Mouse (Mus musculus): ENCODE data around the gene Lhx6. TPM values are rescaled to one million over a fixed set of nuclear protein-coding genes. Genes with fewer than 3 reads are reported as not detected.

Lhx6 gene
- polyA plus RNA-seq, 1 experiment from 2014 or later: 5.3 TPM

DNA sequence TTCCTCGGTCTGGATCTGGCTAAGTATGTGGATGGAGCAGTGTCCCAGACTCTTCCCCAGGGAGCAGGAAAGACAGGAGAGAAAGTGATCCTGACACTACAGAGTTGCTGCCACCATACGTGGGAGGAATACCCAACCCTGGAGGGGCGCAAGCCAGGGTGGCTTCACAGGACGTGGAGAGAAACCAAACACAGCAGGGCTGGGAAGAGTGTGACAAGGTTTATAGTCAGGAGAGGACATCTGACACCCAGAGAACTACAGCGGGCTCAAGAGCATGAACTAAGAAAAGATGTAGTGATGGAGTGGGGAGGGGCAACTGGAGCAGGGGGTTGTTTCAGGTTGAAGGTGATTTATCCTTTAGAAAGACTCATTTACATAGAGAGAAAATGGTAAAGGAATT is 43.8 kb downstream of the Lhx6 start:
- Histone ChIP-seq H3K9me3 (ENCODE audit: control insufficient read depth, low read length) (no peaks in the 10 kb centered on the region), H3K4me1 (ENCODE audit: control insufficient read depth, insufficient read depth, low read length) (no peaks in the 10 kb centered on the region), H3K4me3 (ENCODE audit: low read depth, low read length) (no peak overlapping the region), H3K36me3 (ENCODE audit: control insufficient read depth, insufficient read depth, low read length) (no peaks in the 10 kb centered on the region), H3K27ac (replicated peaks; ENCODE audit: low read depth, low read length) (no peak overlapping the region), H3K9ac (ENCODE audit: low read depth, low read length) (no peak overlapping the region), H3K4me2 (ENCODE audit: low read depth, low read length) (no peak overlapping the region), H3K27me3 (replicated peaks; ENCODE audit: control insufficient read depth, insufficient read depth, low read length) (no peaks in the 10 kb centered on the region)
- WGBS: 58% methylated on average over 5 of the region's 5 CpGs
- ATAC-seq (ENCODE audit: low read depth) (no peak), DNase-seq (ENCODE audit: low spot score) (no peak)

GRCm38 (mm10) chr2:36056248-36056647 is 49.0 kb downstream of the Lhx6 start:
- Histone ChIP-seq H3K4me1 (ENCODE audit: control insufficient read depth, insufficient read depth, low read length) (no peaks in the 10 kb centered on the region), H3K9ac (ENCODE audit: low read depth, low read length) (no peak overlapping the region), H3K27ac (replicated peaks; ENCODE audit: low read depth, low read length) (no peak overlapping the region), H3K4me3 (ENCODE audit: low read depth, low read length) (no peak overlapping the region), H3K36me3 (ENCODE audit: control insufficient read depth, insufficient read depth, low read length) (no peaks in the 10 kb centered on the region), H3K9me3 (ENCODE audit: control insufficient read depth, low read length) (no peaks in the 10 kb centered on the region), H3K4me2 (ENCODE audit: low read depth, low read length) (no peak overlapping the region), H3K27me3 (replicated peaks; ENCODE audit: control insufficient read depth, insufficient read depth, low read length) (no peaks in the 10 kb centered on the region)
- WGBS: 21% methylated on average over 3 of the region's 3 CpGs
- peak; percentile 85 for ATAC-seq (ENCODE audit: low read depth)
- peak; percentile 90 for DNase-seq (ENCODE audit: low spot score)

DNA sequence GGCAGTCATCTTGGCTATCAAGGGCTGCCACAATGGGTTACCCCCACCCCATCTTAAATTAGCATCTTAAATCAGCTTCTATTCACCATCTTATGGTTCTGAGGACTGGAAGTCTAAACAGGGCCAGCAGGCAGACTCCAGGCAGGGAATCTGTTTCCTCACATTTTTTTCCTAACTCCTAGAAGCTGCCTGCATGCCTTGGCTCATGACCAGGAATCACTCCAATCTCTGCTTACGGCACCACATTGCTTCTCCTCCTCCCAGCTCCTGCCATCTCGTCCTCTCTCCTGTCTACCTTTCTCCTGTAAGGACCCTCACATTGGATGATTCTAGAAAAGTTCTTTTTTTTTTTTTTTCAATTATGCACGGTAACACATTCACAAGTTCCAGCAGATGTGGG is 52.0 kb downstream of the Lhx6 start:
- Histone ChIP-seq H3K4me3 (ENCODE audit: low read depth, low read length) (no peak overlapping the region), H3K36me3 (ENCODE audit: control insufficient read depth, insufficient read depth, low read length) (no peaks in the 10 kb centered on the region), H3K27me3 (replicated peaks; ENCODE audit: control insufficient read depth, insufficient read depth, low read length) (no peaks in the 10 kb centered on the region), H3K9me3 (ENCODE audit: control insufficient read depth, low read length) (no peaks in the 10 kb centered on the region), H3K4me2 (ENCODE audit: low read depth, low read length) (no peak overlapping the region), H3K27ac (replicated peaks; ENCODE audit: low read depth, low read length) (no peak overlapping the region), H3K9ac (ENCODE audit: low read depth, low read length) (no peak overlapping the region), H3K4me1 (ENCODE audit: control insufficient read depth, insufficient read depth, low read length) (peaks cover 2% of the 10 kb centered on the region)
- DNase-seq (ENCODE audit: low spot score) (peak; percentile 50), ATAC-seq (ENCODE audit: low read depth) (no peak)
- WGBS: 55% methylated on average over 3 of the region's 3 CpGs

DNA sequence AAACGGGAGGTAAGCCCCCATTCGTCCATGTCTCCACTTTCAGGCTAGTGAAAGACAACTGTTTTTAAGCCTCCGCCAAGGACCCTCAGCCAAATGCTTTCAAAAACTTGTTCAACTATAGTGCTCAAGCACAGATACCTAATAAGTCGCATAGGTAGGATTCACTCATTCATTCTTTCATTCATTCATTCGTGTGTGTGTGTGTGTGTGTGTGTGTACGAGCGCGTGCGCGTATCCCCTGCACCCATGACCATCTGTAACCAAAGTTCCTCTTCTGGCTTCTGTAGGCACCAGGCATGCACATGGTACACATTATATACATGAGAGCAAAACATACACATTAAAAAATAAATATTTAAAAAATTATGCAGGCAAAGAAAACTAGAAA is 55.6 kb downstream of the Lhx6 start:
- peaks cover 9% of the 10 kb centered on the region for H3K4me1 ChIP-seq (ENCODE audit: control insufficient read depth, insufficient read depth, low read length)
- no peak for DNase-seq (ENCODE audit: low spot score)

GRCm38 (mm10) chr2:36048748-36049566 is 56.3 kb downstream of the Lhx6 start, which contains the start of the genes Ndufa8 and Morn5:
Gene Ndufa8 (minus strand): TSS chr2:36049406.
Gene Morn5 (plus strand): TSS chr2:36049458.
- under 1% methylated on average over 42 of the region's 44 CpGs for WGBS
- DNase-seq (ENCODE audit: low spot score) (peak; percentile 98), ATAC-seq (ENCODE audit: low read depth) (peak; percentile 98)
- Histone ChIP-seq H3K4me3 (ENCODE audit: low read depth, low read length) (peak within 1 kb of the TSS; percentile 85), H3K9ac (ENCODE audit: low read depth, low read length) (peak within 1 kb of the TSS; percentile 88), H3K4me2 (ENCODE audit: low read depth, low read length) (peak within 1 kb of the TSS; percentile 69), H3K36me3 (ENCODE audit: control insufficient read depth, insufficient read depth, low read length) (0 out of 2 replicates have a peak, but pooled peaks cover 7% of the 10 kb centered on the region), H3K27ac (replicated peaks; ENCODE audit: low read depth, low read length) (0 out of 2 replicates have a peak within 1 kb of the TSS, but pooled peaks have one; percentile 39), H3K27me3 (replicated peaks; ENCODE audit: control insufficient read depth, insufficient read depth, low read length) (no peaks in the 10 kb centered on the region), H3K9me3 (ENCODE audit: control insufficient read depth, low read length) (no peaks in the 10 kb centered on the region), H3K4me1 (ENCODE audit: control insufficient read depth, insufficient read depth, low read length) (peaks cover 9% of the 10 kb centered on the region)

More for the DNA sequence above, 55.6 kb downstream of the Lhx6 start:
- peak; percentile 9; the same call in 1 of the 2 replicates for ATAC-seq (ENCODE audit: low read depth)
- H3K9me3 ChIP-seq (ENCODE audit: control insufficient read depth, low read length): no peaks in the 10 kb centered on the region
- H3K36me3 ChIP-seq (ENCODE audit: control insufficient read depth, insufficient read depth, low read length): 0 out of 2 replicates have a peak, but pooled peaks cover 1% of the 10 kb centered on the region
- H3K27me3 ChIP-seq (replicated peaks; ENCODE audit: control insufficient read depth, insufficient read depth, low read length): no peaks in the 10 kb centered on the region
- peak overlapping the region; percentile 69 for H3K4me2 ChIP-seq (ENCODE audit: low read depth, low read length)
- 40% methylated on average over 10 of the region's 10 CpGs for WGBS
- peak overlapping the region; percentile 85 for H3K4me3 ChIP-seq (ENCODE audit: low read depth, low read length)
- H3K27ac ChIP-seq (replicated peaks; ENCODE audit: low read depth, low read length): no peak overlapping the region
- H3K9ac ChIP-seq (ENCODE audit: low read depth, low read length): no peak overlapping the region

- H3K27ac ChIP-seq (replicated peaks; ENCODE audit: low read depth, low read length): no peak overlapping the region
- WGBS: 71% methylated on average over 8 of the region's 8 CpGs
- no peaks in the 10 kb centered on the region for H3K9me3 ChIP-seq (ENCODE audit: control insufficient read depth, low read length)
- DNase-seq (ENCODE audit: low spot score) (no peak), ATAC-seq (ENCODE audit: low read depth) (no peak)
- H3K27me3 ChIP-seq (replicated peaks; ENCODE audit: control insufficient read depth, insufficient read depth, low read length): no peaks in the 10 kb centered on the region
- peak overlapping the region; percentile 69 for H3K4me2 ChIP-seq (ENCODE audit: low read depth, low read length)
- H3K4me3 ChIP-seq (ENCODE audit: low read depth, low read length): peak overlapping the region; percentile 85
- H3K4me1 ChIP-seq (ENCODE audit: control insufficient read depth, insufficient read depth, low read length): peaks cover 9% of the 10 kb centered on the region
- H3K36me3 ChIP-seq (ENCODE audit: control insufficient read depth, insufficient read depth, low read length): 0 out of 2 replicates have a peak, but pooled peaks cover 13% of the 10 kb centered on the region
- H3K9ac ChIP-seq (ENCODE audit: low read depth, low read length): peak overlapping the region; percentile 88
These were observed 57.0 kb downstream of the Lhx6 start for GRCm38 (mm10) chr2:36048164-36048563.

DNA sequence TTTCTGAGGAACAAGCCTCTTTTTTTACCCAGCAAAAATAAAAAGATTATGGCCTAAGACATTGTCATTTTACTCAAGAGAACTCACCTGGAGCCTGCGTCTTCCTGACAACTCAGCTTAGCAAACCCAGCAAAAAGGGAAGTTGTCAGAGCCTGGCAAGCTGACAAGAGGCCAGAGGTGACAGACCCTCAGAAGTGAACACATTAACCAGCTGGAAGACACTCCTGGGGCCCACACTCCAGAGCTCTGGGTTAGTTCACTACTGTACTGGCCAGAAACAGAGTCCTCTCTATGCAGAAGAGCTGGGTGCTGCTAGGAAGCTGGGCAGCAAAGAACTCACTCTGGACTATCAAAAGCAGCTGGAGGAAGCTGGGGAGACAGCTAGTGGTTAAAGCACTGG is 64.3 kb downstream of the Lhx6 start:
- Histone ChIP-seq H3K4me3 (ENCODE audit: low read depth, low read length) (no peak overlapping the region), H3K27ac (replicated peaks; ENCODE audit: low read depth, low read length) (no peak overlapping the region), H3K27me3 (replicated peaks; ENCODE audit: control insufficient read depth, insufficient read depth, low read length) (no peaks in the 10 kb centered on the region), H3K4me1 (ENCODE audit: control insufficient read depth, insufficient read depth, low read length) (no peaks in the 10 kb centered on the region), H3K36me3 (ENCODE audit: control insufficient read depth, insufficient read depth, low read length) (peaks cover 55% of the 10 kb centered on the region), H3K9me3 (ENCODE audit: control insufficient read depth, low read length) (no peaks in the 10 kb centered on the region), H3K4me2 (ENCODE audit: low read depth, low read length) (no peak overlapping the region), H3K9ac (ENCODE audit: low read depth, low read length) (no peak overlapping the region)
- WGBS: 84% methylated on average over 1 of the region's 1 CpGs
- DNase-seq (ENCODE audit: low spot score) (no peak), ATAC-seq (ENCODE audit: low read depth) (no peak)

DNA sequence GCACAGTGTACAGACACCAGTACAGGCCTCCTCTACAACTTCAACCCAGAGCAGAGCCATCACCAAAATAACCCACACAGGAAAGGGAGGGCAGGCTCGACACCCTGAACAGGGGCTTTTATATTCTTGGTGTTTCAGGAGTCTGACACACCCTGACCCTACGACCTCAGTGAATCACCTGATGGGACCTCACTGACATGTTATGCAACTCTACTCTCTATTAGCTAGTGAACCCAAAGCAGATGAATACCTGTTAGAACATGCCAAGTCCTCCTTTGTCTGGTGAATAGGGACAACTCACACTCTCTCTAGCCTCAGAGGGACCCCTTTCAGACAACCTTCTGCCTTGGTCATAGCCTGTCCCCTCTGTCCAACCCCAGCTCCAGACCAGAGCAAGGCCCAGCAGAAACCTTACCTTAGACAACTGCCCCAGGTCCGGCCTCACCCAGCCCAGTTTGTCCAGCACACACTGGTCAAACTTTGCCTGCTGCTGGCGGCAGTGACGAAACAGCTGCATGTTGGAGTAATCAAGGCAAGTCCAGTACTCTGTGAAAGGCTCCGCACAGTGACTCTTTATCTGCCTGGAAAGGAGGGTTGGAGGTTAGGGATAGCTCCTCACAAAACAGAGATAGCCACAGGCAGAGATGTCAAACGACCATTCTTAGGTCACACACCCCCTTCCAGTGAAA is 65.8 kb downstream of the Lhx6 start:
- H3K9me3 ChIP-seq (ENCODE audit: control insufficient read depth, low read length): no peaks in the 10 kb centered on the region
- ATAC-seq (ENCODE audit: low read depth) (no peak), DNase-seq (ENCODE audit: low spot score) (no peak)
- H3K27ac ChIP-seq (replicated peaks; ENCODE audit: low read depth, low read length): no peak overlapping the region
- H3K27me3 ChIP-seq (replicated peaks; ENCODE audit: control insufficient read depth, insufficient read depth, low read length): no peaks in the 10 kb centered on the region
- H3K4me1 ChIP-seq (ENCODE audit: control insufficient read depth, insufficient read depth, low read length): no peaks in the 10 kb centered on the region
- H3K36me3 ChIP-seq (ENCODE audit: control insufficient read depth, insufficient read depth, low read length): peaks cover 61% of the 10 kb centered on the region
- H3K4me2 ChIP-seq (ENCODE audit: low read depth, low read length): no peak overlapping the region
- no peak overlapping the region for H3K9ac ChIP-seq (ENCODE audit: low read depth, low read length)
- 78% methylated on average over 7 of the region's 7 CpGs for WGBS
- no peak overlapping the region for H3K4me3 ChIP-seq (ENCODE audit: low read depth, low read length)
